Mouse (Mus musculus) myocyte (in vitro differentiated cells): ENCODE measurements around the gene Pten.

Experiments used
- POLR2A ChIP-seq: IDR thresholded peaks from one replicate; pipeline ENCODE4 v1.6.1; 2011; ENCODE audit warnings: low read depth, mild to moderate bottlenecking, control low read depth, moderate library complexity; ENCODE audit not compliant: insufficient read length
- SRF ChIP-seq: IDR thresholded peaks from one replicate; pipeline ENCODE4 v1.6.1; 2011; ENCODE audit warnings: low read depth; ENCODE audit not compliant: control insufficient read depth, insufficient read length
- USF1 ChIP-seq: IDR thresholded peaks from one replicate; pipeline ENCODE4 v1.6.1; 2011; ENCODE audit warnings: low read depth, mild to moderate bottlenecking, control low read depth, moderate library complexity

DNA sequence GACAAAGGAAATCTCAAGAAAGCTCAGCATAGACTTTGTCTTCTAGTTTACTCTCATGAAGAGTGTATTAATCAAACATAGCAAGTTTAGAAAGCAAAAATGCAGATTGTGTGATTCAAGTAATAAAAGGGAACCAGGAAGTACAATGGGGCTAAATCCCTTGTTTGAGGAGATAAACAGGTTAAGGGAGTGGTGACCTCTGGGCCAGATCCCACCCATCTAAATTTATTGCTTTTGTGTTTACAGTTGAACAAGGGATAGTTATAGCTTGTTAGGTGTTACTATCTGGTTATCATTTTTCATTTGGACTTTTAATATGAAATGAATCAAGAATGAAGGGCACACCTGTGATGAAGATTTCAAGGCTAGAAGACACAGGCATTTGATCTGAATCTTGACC, 24.4 kb upstream of the Pten start:
- TF ChIP-seq USF1 = no peak
- TF ChIP-seq SRF = no peak
- no peak for TF ChIP-seq POLR2A
